Mouse (Mus musculus) gonadal fat pad, adult 2 months (tissue): ENCODE results near the gene Rprd2. TPM values are rescaled to one million over a fixed set of nuclear protein-coding genes. Genes with fewer than 3 reads are reported as not detected.

ENCODE experiments used
- DNase-seq: peaks from one replicate; pipeline ENCODE4 v3.0.0-alpha.2; 2012; ENCODE audit warnings: low read depth
- polyA plus RNA-seq: library from polyadenylated mRNA; depleted of rRNA; stranded (reverse); fragments of >200 nt; gene quantifications from 2 replicates; pipeline ENCODE4 v1.2.3, GENCODE M21; 2012; rRNA removed

The Rprd2 gene
- polyA plus RNA-seq, 1 experiment: 11.1 TPM

DNA sequence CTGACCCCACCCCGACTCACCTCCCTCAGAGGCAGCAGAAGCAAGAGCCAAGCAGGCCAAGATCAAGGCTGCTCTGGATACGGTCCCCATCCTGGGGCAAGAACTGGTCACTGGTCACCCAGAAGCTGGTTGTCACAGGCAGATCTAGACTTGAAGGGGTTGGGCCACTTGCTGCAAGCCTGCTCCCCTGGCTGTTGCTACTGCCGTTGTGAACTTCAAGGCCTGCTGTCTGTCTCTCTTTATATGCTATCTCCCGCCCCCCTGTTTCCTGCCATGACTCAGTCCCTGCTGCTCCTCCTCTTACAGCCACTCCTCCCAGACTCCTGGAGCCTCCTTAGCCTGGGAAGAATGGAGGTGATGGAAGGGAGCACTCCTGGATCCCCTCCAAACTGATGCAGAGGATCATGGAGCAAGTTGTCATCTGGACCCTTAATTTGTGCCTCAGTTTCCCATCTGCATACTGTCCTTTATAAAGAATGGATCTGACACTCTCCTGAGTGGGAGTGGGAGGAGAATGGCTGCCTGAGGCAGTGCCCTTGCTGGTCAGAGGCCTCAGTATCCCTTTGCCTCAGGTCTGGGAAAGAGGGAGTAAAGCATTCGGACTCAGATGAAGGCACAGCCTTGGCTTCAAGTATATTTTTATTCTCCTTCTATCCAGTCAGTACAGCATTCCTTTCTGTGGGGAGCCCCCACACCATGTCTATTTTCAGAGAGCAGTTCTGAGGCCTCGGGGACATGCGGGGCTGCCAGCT, 79.1 kb downstream of the Rprd2 start, which contains the start of gene Ecm1:
TSS of gene Ecm1 (minus strand) at position 217 of the 752 bp plus-strand sequence.
- DNase-seq: no peak

- DNase-seq: no peak
Observed at GRCm38 (mm10) chr3:95735071-95735670, 83.5 kb downstream of the Rprd2 start.

- no peak for DNase-seq
Observed at GRCm38 (mm10) chr3:95734092-95734702, 84.5 kb downstream of the Rprd2 start.

DNA sequence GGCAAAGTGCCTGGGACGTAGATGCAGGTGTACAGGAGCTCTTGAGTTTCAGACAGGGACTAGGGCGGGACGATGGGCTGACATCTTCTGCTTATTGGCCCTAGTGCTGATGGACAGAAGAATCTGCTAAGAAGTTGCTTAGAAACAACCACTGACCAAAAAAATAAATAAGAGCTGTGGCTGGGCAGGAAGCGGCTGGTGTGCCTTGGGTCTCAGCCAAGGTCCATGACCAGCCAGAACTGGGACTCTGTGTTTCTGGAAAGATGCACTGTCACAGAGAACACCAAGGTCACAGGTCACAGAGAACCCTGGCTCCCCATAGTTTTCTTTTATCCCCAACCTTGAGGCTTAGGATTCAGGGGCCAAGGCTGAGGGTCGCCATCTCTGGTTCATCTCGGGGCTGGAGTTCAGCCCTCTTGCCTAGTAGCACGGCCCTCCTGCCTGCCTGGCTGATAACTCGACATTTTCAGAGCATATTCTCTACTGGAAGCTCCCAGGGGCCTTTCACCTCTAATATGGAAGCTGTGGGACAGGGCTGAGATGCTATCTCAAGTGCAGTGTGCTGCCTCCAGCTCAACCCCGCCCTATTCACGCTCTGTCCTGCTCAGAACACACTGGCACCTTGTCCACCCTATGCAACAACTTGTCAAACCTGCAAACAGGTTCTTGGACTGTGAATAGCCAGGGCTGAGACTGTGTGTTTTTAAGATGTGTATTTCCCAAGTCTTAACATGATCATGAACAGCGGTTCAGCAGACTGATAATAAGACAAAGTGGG, 85.7 kb downstream of the Rprd2 start:
- no peak for DNase-seq

- DNase-seq: no peak
Observed at GRCm38 (mm10) chr3:95732297-95732696, 86.4 kb downstream of the Rprd2 start.

GRCm38 (mm10) chr3:95731802-95732201, 86.9 kb downstream of the Rprd2 start:
- no peak for DNase-seq

DNA sequence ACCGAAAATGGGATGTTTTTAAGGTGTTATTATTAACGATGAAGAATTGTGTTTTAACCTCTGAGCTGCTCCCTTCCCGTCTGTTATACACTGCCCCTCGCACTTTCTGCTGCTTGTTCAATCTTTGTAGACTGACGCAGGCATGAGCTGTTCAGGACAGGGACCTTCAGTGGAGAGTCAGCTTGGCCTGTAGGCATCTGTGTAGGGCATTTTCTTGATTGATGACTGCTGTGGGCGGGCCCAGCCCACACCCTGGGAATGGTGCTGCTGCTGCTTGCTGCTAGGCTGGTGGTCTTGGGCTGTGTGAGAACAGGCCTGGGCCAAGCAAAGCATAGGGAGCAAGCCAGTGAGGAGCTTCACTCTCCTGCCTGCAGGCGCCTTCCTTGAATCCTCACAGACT, 88.2 kb downstream of the Rprd2 start:
- DNase-seq: no peak

DNA sequence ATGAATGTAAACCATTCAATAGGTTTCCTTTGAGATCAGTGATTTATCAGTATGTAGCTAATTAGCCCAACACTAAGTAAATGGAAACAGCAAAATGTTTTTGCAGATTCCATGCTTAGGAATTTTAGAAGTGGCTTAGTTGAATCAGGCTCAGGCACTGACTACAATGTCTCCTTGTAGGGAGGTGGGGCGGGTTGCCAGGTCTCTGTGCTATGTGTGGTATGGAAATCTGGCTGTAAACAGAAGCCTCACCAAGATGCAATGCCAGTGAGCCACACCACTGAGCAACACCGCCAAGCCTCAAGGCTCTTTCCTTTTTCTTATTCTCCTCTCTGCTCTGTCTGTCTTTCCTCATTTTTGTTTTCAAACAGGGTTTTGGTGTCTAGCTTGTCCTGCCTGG, 89.8 kb downstream of the Rprd2 start:
- no peak for DNase-seq

GRCm38 (mm10) chr3:95726696-95727358, 91.8 kb downstream of the Rprd2 start:
- no peak for DNase-seq

DNA sequence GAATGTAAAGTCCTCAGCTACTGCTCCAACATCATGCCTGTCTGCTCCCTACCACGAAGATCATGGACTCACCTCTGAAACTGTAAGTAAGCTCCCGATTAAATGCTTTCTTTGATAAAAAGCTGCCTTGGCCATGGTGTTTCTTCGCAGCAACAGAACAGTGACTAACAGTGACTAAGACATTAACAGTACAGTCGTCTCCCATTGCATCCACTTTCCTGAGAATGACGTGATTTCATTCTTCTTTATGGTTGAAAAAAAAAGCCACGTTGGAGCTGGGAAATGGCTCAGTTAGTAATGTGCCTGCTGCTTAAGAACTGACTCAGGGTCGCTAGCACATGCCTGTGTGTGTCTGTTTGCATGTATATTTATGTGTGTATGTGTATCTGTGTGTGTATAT, 92.8 kb downstream of the Rprd2 start:
- DNase-seq: no peak

DNA sequence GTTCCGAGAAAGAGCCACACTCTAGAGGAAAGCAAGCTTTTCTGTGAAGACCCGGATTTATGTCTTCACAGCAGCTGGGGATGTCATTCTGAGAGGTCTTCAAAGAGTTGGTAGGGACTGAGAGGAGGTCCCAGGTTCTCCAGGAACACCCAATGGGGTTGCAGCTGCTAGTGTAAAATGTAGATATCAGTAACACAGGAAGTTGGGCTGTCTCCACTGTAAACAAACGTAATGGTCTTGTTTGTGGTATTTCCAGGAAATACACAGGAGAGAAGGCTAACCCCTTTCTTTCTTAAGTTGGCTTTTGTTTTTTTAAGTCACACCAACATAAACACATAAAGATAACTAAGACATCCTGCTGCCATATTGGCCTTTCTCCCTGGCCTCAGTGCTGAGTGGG, 96.3 kb downstream of the Rprd2 start:
- DNase-seq: no peak

- DNase-seq: no peak
Observed at GRCm38 (mm10) chr3:95718153-95718552, 100.5 kb downstream of the Rprd2 start.

DNA sequence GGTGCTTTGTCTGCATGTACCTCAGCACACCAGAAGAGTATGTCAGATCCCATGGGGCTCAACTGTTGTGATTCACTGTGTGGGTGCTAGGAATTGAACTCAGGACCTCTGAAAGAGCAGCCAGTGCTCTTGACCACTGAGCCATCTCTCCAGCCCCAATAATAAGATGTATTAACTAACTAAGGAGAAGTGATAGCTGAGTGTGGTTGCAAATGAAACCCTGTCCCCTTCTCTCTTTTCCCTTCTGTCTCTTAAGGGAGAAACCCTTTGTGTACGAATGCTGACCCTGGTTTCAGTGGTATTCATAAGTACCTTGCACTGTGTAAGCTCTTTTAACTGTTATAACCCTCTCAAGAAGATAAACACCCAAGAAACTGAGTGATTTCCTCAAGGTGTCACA, 102.6 kb downstream of the Rprd2 start:
- no peak for DNase-seq

Other genes starting within 250 kb of the Rprd2 start
- 11.1 and 12.8 TPM in 2 replicates for gene Golph3l, start 229.9 kb downstream of the Rprd2 start, polyA plus RNA-seq
- gene Ensa, start 193.9 kb downstream of the Rprd2 start, polyA plus RNA-seq: 14.6 and 19.8 TPM in 2 replicates
- 27.3 and 42.5 TPM in 2 replicates for gene Mcl1, start 160.1 kb downstream of the Rprd2 start, polyA plus RNA-seq
- gene Adamtsl4, start 130.9 kb downstream of the Rprd2 start, polyA plus RNA-seq: 12.5 and 15.3 TPM in 2 replicates
- gene Ecm1, start 79.3 kb downstream of the Rprd2 start, polyA plus RNA-seq: 504 and 611 TPM in 2 replicates
- 25.2 and 31.4 TPM in 2 replicates for gene Tars2, start 58.7 kb downstream of the Rprd2 start, polyA plus RNA-seq
- gene Prpf3, start 37.0 kb upstream of the Rprd2 start, polyA plus RNA-seq: 9.9 and 11.6 TPM in 2 replicates
- gene Mrps21, start 52.7 kb upstream of the Rprd2 start, polyA plus RNA-seq: 87.1 and 129 TPM in 2 replicates
- gene Ciart, start 63.4 kb upstream of the Rprd2 start, polyA plus RNA-seq: 8.7 and 9.0 TPM in 2 replicates
- gene BC028528, start 73.1 kb upstream of the Rprd2 start, polyA plus RNA-seq: 9.5 and 14.8 TPM in 2 replicates
- gene Aph1a, start 75.1 kb upstream of the Rprd2 start, polyA plus RNA-seq: 125 and 127 TPM in 2 replicates
- 12.9 and 14.1 TPM in 2 replicates for gene Car14, start 85.8 kb upstream of the Rprd2 start, polyA plus RNA-seq
- gene Anp32e, start 110.4 kb upstream of the Rprd2 start, polyA plus RNA-seq: 13.1 and 28.1 TPM in 2 replicates
- gene Plekho1, start 177.1 kb upstream of the Rprd2 start, polyA plus RNA-seq: 36.6 and 46.3 TPM in 2 replicates
- 11.7 and 12.2 TPM in 2 replicates for gene Vps45, start 239.6 kb upstream of the Rprd2 start, polyA plus RNA-seq